Mouse (Mus musculus): Measurements from ENCODE around the gene Matn1.

- no peak for TF ChIP-seq CTCF (IDR thresholded peaks at IDR 0.05; ENCODE audit: extremely low read depth, insufficient read length, insufficient replicate concordance, low read depth, low read length)
- no peak for TF ChIP-seq POLR2A (IDR thresholded peaks at IDR 0.05; ENCODE audit: low read depth, low read length)
Measured at GRCm38 (mm10) chr4:130905882-130906281, 38.3 kb upstream of the Matn1 start.
